Mouse (Mus musculus) spleen, postnatal 14 days (tissue): ENCODE data around the gene Sh3bgr.
A peak's percentile ranks its signal among the peaks of the same experiment; 100 is the strongest.

Experiments used
- DNase-seq, 2 experiments: peaks; one replicate each; pipeline ENCODE4 v3.0.0; 2021 to 2022; ENCODE audit warnings: low spot score in 2 of 2

Sh3bgr gene

GRCm38 (mm10) chr16:96209789-96210188 is 9.5 kb downstream of the Sh3bgr start:
- DNase-seq, result no peak

DNA sequence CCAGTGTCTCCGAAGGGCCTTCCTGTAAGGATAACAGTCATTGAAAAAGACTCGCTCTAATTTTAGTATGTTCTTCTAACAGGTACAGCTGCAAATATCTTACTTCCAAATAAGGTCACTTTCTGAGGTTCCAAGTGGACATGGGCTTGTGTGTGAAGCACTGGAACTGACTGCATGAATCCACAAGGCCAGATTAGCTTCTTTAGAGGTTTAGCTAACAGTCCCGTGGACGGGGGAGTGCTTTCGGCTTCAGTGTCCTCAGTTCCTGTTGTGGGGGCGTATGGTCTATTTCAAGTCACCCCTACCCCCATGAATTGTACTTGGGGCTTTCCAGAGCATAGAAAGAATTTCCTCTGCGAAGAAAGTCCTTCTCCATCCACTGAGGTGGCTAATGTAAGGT is 10.6 kb downstream of the Sh3bgr start:
- no peak for DNase-seq

DNA sequence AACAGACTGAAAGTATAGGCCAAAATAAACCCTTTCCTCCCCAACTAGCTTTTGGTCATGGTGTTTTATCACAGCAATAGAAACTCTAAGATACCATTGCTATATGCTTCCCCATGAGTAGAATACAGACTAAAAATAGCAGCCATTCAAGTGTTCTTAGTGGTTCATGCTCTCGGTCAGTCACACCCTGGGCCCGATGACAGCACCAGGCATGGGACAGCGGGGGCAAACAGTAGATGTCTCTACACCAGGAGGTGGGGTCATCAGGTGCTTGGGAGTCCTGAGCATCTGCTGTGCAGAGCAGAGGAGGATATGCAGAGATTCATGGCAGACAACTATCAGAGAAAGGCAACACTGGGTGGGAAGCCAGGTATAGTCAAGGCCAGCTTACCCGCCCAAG is 12.8 kb downstream of the Sh3bgr start:
- no peak for DNase-seq

GRCm38 (mm10) chr16:96221491-96221890 is 21.2 kb downstream of the Sh3bgr start:
- no peak for DNase-seq

DNA sequence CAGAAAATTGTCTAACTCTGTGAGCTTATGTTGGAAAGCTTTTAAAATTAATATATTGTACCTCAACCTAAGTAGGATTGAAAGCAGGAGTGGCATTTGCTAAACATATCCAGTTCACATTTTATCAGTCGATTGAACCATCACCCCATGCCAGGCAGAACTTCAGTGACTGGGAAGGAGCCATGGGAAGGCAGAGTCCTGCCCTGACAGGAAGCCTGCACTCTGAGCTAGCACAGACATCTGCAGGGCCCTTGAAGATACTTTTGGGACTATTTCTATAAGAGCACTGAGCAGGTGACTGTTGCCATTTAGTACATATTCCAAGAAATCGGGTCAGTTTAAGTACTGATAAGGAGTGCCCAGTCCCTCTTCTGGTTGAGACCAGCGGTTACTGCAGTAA is 21.7 kb downstream of the Sh3bgr start:
- no peak for DNase-seq

GRCm38 (mm10) chr16:96222452-96222851 is 22.2 kb downstream of the Sh3bgr start:
- no peak for DNase-seq

GRCm38 (mm10) chr16:96228438-96228837 is 28.2 kb downstream of the Sh3bgr start:
- no peak for DNase-seq

DNA sequence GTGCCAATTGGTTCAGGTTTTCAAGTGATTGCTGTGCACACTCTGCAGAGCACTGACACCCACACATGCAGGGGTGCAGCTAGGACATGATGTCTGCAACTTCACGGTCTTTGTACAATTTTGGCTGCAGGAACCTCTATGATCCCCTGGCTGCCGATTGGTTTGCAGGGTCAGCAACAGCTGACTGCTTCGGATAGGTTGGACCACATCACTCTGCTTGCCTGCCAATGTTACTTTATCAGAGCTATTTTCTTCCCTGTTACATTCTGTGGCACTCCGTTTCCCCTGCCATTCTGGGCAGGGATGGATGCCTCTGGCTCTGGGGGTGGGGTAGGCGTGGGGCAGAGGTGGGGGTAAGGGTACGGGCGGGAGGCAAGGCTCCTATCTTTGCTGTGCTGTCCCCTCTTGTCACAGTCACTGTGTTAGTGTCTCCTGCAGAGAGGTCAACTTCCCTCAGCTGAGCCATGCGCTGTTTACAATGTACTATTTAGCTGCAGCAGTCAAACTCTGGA is 28.9 kb downstream of the Sh3bgr start:
- DNase-seq, result no peak

GRCm38 (mm10) chr16:96230411-96230810 is 30.2 kb downstream of the Sh3bgr start:
- peak in 1 of 2 experiments; percentile 48 for DNase-seq

GRCm38 (mm10) chr16:96231251-96231650 is 31.0 kb downstream of the Sh3bgr start:
- no peak for DNase-seq

DNA sequence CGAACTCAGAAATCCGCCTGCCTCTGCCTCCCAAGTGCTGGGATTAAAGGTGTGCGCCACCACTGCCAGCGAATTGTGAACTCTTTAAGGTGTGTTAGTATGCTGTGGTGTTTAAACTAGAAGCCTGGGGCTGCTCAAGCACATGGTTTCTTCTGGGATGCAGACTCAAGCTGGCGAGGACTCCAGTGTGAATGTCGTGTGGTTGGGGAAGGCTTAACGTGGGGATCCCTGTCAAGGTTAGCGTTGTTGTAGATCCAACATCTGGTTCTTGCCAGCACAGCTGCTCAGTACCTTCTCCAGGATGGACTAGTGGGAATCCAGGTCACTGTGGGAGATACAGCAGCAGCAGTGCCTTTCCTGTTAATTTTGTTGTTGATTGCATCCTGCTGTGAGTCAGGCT is 31.7 kb downstream of the Sh3bgr start:
- DNase-seq, result no peak

GRCm38 (mm10) chr16:96233996-96234395 is 33.7 kb downstream of the Sh3bgr start:
- no peak for DNase-seq

DNA sequence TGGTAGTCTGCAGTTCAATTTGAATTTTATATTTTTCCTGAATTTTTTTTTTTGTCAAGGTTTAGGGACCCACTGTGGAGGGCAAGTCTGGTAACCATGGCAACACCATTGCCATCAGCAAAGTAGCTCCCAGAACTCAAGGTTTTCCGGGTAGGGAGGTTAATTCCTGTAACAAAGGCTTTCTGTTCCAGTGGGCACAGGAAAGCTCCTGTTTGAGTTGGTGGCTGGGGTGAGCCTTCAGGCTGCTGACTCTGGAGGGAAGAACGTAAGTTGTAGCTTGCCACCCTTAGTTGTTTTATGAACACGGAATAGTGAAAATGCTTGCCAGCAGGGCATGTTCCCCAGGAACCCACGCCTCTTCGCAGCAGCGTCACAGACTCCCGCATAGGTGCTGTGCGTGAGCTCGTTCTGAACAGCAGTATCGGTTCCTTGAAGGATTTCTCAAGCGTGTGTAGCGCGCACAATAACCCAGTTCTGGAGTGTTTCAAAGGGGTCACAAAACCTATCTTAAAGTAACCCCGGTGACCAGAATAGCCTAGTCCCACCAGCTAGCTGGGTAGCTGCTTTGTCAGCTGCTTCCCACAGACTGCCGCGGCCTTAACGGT is 35.2 kb downstream of the Sh3bgr start, which contains the start of gene B3galt5:
B3galt5 (plus strand) TSS at position 436 of the 605 bp plus-strand sequence.
- no peak for DNase-seq

DNA sequence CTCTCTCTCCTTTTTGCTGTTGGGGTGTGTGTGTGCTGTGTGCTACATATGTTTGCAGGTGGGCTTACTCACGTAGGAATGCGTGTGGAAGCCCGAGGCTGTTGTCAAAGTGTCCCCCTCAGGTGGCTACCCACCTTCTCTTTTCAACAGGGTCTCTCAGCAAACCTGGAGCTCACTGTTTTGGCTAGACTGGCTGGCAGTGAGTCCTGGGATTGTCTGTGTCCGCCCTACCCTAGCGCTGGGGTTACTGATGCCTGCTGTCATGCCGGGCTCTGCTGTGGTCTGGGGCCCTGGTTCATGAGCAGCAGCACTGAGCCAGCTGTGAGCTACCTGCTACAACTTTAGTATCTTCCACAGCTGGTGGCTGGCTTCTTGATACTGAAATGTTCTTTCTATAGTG is 44.2 kb downstream of the Sh3bgr start:
- DNase-seq, result no peak

- no peak for DNase-seq
Measured at GRCm38 (mm10) chr16:96249635-96250034, 49.4 kb downstream of the Sh3bgr start.

- no peak for DNase-seq
Measured at GRCm38 (mm10) chr16:96252146-96252545, 51.9 kb downstream of the Sh3bgr start.

DNA sequence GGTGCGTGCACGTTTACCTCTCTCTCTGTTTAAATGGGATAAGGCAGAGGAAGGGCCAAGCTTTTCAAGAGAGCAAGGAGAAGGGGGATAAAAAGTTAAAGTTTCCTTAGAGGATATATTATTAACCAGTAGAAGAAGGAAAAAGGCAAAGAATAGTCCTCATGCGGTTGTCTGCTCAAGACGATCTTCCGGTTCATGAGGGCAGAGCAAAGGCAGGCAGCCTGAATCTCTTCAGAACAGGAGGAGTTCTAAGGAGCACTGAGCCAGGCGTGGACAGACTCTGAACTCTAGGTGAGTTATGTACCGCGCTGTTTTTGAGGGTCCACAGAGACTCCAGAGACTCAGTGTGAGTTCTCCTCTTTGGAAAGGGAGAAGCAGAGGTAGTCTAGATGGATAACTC is 58.2 kb downstream of the Sh3bgr start:
- DNase-seq, result no peak

- DNase-seq, result no peak
Measured at GRCm38 (mm10) chr16:96271736-96272135, 71.5 kb downstream of the Sh3bgr start.

GRCm38 (mm10) chr16:96272929-96273619 is 72.8 kb downstream of the Sh3bgr start:
- no peak for DNase-seq

DNA sequence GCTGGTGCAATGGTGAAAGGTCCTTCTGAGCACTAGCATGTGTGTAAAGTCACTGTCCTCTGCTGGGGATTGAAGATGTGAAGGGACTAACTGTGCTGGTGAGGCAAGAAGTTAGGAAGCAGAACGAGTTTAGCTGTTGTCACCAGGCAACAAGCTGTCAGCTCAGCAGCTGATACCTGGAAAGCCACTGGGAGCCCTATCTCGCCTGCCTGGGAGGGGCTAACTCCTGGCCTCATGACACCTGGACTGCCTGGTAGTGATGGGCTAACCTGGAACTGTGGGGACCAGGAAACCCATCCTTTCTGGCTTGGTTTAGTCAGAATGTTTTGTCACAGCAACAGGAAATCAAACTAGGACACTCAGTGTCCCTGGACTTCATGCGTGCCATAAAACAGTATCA is 76.3 kb downstream of the Sh3bgr start:
- DNase-seq, result no peak
